Comparison of ENCODE assay signal across 9 mouse cellular contexts in the genomic region with DNA sequence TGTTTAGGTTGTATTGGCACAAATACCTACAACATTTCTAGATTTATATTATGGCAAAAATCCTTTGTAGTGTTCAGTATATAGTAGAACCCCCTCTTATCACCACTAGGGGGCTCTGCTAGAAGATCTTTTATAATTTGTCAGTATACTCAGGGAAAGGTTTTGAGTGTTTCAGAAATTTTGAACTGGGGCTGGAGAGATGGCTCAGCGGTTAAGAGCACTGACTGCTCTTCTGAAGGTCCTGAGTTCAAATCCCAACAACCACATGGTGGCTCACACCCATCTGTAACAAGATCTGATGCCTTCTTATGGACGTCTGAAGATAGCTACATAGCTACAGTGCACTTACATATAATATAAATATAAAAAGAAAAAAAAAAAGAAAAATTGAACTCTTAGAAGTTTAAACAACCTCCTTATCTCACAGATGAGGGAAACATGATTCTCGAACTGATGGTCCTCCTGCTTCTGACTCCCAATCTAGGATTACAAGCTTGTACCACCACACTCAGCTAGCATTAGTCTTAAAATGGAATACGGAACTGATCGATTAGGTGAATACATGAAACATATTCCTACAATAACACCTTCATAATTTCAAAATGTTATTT. TPM values are rescaled to one million over a fixed set of nuclear protein-coding genes. Genes with fewer than 3 reads are reported as not detected.
DNase-seq lines count a peak whose midpoint lies in the region; ATAC-seq and TF ChIP-seq lines count a peak whose summit lies in the region.
"Had no signal": no experiment of that assay in that cellular context is flagged by ENCODE, and none has a peak within 500 bp of the region (broad histone marks: within the 10 kb centered on the region; RNA-seq: fewer than 3 reads in every experiment).

No protein-coding gene starts in this region.

- no peak overlapping the region for H3K4me3 ChIP-seq in kidney, embryonic 15.5 days (replicated peaks)
- H3K4me3 ChIP-seq in lung, embryonic 14.5 days (ENCODE audit: low read depth, low read length) = no peak overlapping the region
- H3K4me3 ChIP-seq in thymus, adult 2 months (ENCODE audit: control insufficient read depth, insufficient read depth, low read length) = no peak overlapping the region

- intact Hi-C loops in heart, postnatal 14 days (cut with DNase I) = loop anchor here (2.0 to 10.0 kb wide), 5 partner anchors 43 to 229 kb away; a partner anchor contains a TSS

- H3K27me3 ChIP-seq in kidney, embryonic 15.5 days = no peaks in the 10 kb centered on the region
- H3K27me3 ChIP-seq in lung, embryonic 14.5 days (ENCODE audit: insufficient read depth, low read length) = no peaks in the 10 kb centered on the region
- H3K27me3 ChIP-seq in thymus, adult 2 months (ENCODE audit: control insufficient read depth, insufficient read depth, low read length) = no peaks in the 10 kb centered on the region
- H3K27me3 ChIP-seq: neural tube, embryonic 12.5 days had no signal

- TF ChIP-seq CTCF in brain, embryonic 14.5 days (IDR thresholded peaks at IDR 0.05; ENCODE audit: borderline replicate concordance, extremely low read depth, insufficient read depth, insufficient read length) = no peak; the same call in 1 of the 2 replicates
- TF ChIP-seq CTCF in lung, embryonic 14.5 days (IDR thresholded peaks at IDR 0.05; ENCODE audit: low read depth) = peak; percentile 64
- no peak for TF ChIP-seq CTCF in thymus, adult 2 months (IDR thresholded peaks at IDR 0.05; ENCODE audit: borderline replicate concordance, control insufficient read depth, extremely low read depth, insufficient read depth, low read length, poor library complexity)

- H3K27ac ChIP-seq in kidney, embryonic 15.5 days = no peak overlapping the region
- H3K27ac ChIP-seq in lung, embryonic 14.5 days (ENCODE audit: low read depth) = no peak overlapping the region; the same call in 1 of the 2 replicates
- H3K27ac ChIP-seq in thymus, adult 2 months (ENCODE audit: control insufficient read depth, insufficient read depth, low read length) = no peak overlapping the region
- H3K27ac ChIP-seq: neural tube, embryonic 12.5 days had no signal

- no peak for ATAC-seq in kidney, embryonic 15.5 days (replicated peaks; ENCODE audit: low FRiP score)
- ATAC-seq in lung, embryonic 14.5 days (ENCODE audit: insufficient read depth) = no peak

- no peak overlapping the region for H3K9ac ChIP-seq in kidney, embryonic 15.5 days
- H3K9ac ChIP-seq in lung, embryonic 14.5 days = no peak overlapping the region

- 64% methylated on average over 5 of the region's 5 CpGs for WGBS in kidney, embryonic 15.5 days
- WGBS in lung, embryonic 14.5 days = 58% methylated on average over 5 of the region's 5 CpGs
- whole genome bisulfite sequencing in thymus, adult 2 months = 45% methylated on average over 5 of the region's 5 CpGs

- H3K36me3 ChIP-seq in kidney, embryonic 15.5 days = no peaks in the 10 kb centered on the region
- no peaks in the 10 kb centered on the region for H3K36me3 ChIP-seq in lung, embryonic 14.5 days (ENCODE audit: insufficient read depth)
- no peaks in the 10 kb centered on the region for H3K36me3 ChIP-seq in thymus, adult 2 months (ENCODE audit: control insufficient read depth, insufficient read depth, low read length)
- H3K36me3 ChIP-seq: neural tube, embryonic 12.5 days had no signal

- no peak overlapping the region for H3K4me2 ChIP-seq in kidney, embryonic 15.5 days
- no peak overlapping the region for H3K4me2 ChIP-seq in lung, embryonic 14.5 days

- no peak for TF ChIP-seq POLR2A in brain, embryonic 14.5 days (IDR thresholded peaks at IDR 0.05; ENCODE audit: borderline replicate concordance, extremely low read depth, insufficient read depth, insufficient read length, poor library complexity, severe bottlenecking)
- no peak for TF ChIP-seq POLR2A in thymus, adult 2 months (IDR thresholded peaks at IDR 0.05; ENCODE audit: control insufficient read depth, extremely low read depth, insufficient read depth, low read length, poor library complexity)

- H3K9me3 ChIP-seq in kidney, embryonic 15.5 days (replicated peaks) = no peaks in the 10 kb centered on the region
- no peaks in the 10 kb centered on the region for H3K9me3 ChIP-seq in lung, embryonic 14.5 days (ENCODE audit: low read depth, low read length)
- H3K9me3 ChIP-seq: neural tube, embryonic 12.5 days had no signal

- DNase-seq in kidney, adult 18-20 months = peak; percentile 46
- peak; percentile 25 for DNase-seq in ES-CJ7 (ENCODE audit: low read depth, low spot score)
- DNase-seq in brain, embryonic 14.5 days (ENCODE audit: low read depth) = peak; percentile 73
- DNase-seq in heart, postnatal 14 days = peak; percentile 9 to 26
- peak; percentile 84 for DNase-seq in lung, embryonic 14.5 days
- DNase-seq in thymus, adult 2 months = peak; percentile 50
- no peak for DNase-seq in testis, postnatal 14 days (ENCODE audit: low spot score)

- H3K4me1 ChIP-seq in kidney, embryonic 15.5 days = peaks cover 15% of the 10 kb centered on the region
- 0 out of 2 replicates have a peak, but pooled peaks cover 6% of the 10 kb centered on the region for H3K4me1 ChIP-seq in lung, embryonic 14.5 days (ENCODE audit: insufficient read depth)
- peaks cover 6% of the 10 kb centered on the region for H3K4me1 ChIP-seq in thymus, adult 2 months (replicated peaks; ENCODE audit: control insufficient read depth, insufficient read depth, low read length)

RNA-seq across cellular contexts. Expression of a gene that starts 1.4 kb away (rescaled TPM):
- 96.9 and 107 TPM in 2 replicates for polyA plus RNA-seq in kidney, embryonic 15.5 days (2015; fragmentation: Nextera tagmentation; extraction: Ambion mirVana)
- 118 and 119 TPM in 2 replicates for polyA plus RNA-seq in brain, embryonic 14.5 days (2012; rRNA removed)
- total RNA-seq in heart, postnatal 14 days (2021) = 100 to 1,000 TPM in 1 of 2 experiments, 10 to 100 TPM in 1; 93.4 to 103 TPM
- 83.0 and 91.2 TPM in 2 replicates for polyA plus RNA-seq in lung, embryonic 14.5 days (2014; fragmentation: Nextera tagmentation; extraction: Ambion mirVana)
- 101 and 110 TPM in 2 replicates for polyA plus RNA-seq in thymus, adult 2 months (2012; rRNA removed)

RNA-seq across cellular contexts. Expression of a gene that starts 1.5 kb away (rescaled TPM):
- 171 and 184 TPM in 2 replicates for polyA plus RNA-seq in kidney, embryonic 15.5 days (2015; fragmentation: Nextera tagmentation; extraction: Ambion mirVana)
- 88.9 and 105 TPM in 2 replicates for polyA plus RNA-seq in brain, embryonic 14.5 days (2012; rRNA removed)
- 10 to 100 TPM; 62.5 to 66.3 TPM for total RNA-seq in heart, postnatal 14 days (2021)
- polyA plus RNA-seq in lung, embryonic 14.5 days (2014; fragmentation: Nextera tagmentation; extraction: Ambion mirVana) = 132 TPM in 2 replicates
- 19.6 and 21.7 TPM in 2 replicates for polyA plus RNA-seq in thymus, adult 2 months (2012; rRNA removed)

RNA-seq across cellular contexts. Expression of a gene that starts 42.9 kb away (rescaled TPM):
- not detected in 2 replicates for polyA plus RNA-seq in kidney, embryonic 15.5 days (2015; fragmentation: Nextera tagmentation; extraction: Ambion mirVana)
- not detected in 2 replicates for polyA plus RNA-seq in brain, embryonic 14.5 days (2012; rRNA removed)
- 1 to 10 TPM in 1 of 2 experiments, not detected in 1; 1.3 TPM for total RNA-seq in heart, postnatal 14 days (2021)
- not detected in 2 replicates for polyA plus RNA-seq in lung, embryonic 14.5 days (2014; fragmentation: Nextera tagmentation; extraction: Ambion mirVana)
- polyA plus RNA-seq in thymus, adult 2 months (2012; rRNA removed) = not detected in 2 replicates
- polyA plus RNA-seq: neural tube, embryonic 12.5 days had no signal
